Comparison of ENCODE assay signal across 19 mouse cellular contexts in the genomic region with DNA sequence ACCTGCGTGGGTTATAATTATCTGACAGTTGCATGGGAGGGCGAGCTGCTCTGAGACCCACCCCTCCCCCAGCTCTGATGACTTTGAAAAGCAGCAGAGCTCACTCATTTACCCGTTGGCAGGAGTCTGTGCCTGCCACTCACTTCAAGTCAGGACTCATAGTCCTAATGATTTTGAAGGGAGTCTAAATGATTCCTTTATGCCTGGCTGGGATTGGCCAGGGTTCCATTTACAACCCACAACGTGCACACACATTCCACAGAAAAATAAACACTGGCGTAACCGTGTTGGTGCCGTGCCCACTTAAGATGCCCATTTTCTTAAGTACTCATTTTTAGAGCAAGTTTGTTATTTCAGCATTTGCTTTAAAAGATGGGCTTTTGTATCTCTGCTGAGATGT.
A peak's percentile ranks its signal among the peaks of the same experiment; 100 is the strongest.
DNase-seq lines count a peak whose midpoint lies in the region; ATAC-seq and TF ChIP-seq lines count a peak whose summit lies in the region.
"Had no signal": no experiment of that assay in that cellular context is flagged by ENCODE, and none has a peak within 500 bp of the region (broad histone marks: within the 10 kb centered on the region; RNA-seq: fewer than 3 reads in every experiment).

No protein-coding gene starts in this region.

- H3K4me3 ChIP-seq in limb, embryonic 12.5 days (replicated peaks) = no peak overlapping the region
- no peak overlapping the region for H3K4me3 ChIP-seq in limb, embryonic 10.5 days
- no peak overlapping the region for H3K4me3 ChIP-seq in embryonic facial prominence, embryonic 14.5 days (ENCODE audit: low read depth, low read length)
- H3K4me3 ChIP-seq in lung, embryonic 14.5 days (ENCODE audit: low read depth, low read length) = no peak overlapping the region
- H3K4me3 ChIP-seq: megakaryocyte, embryonic 14.5 days had no signal

- H3K9me3 ChIP-seq in limb, embryonic 12.5 days = no peaks in the 10 kb centered on the region
- no peaks in the 10 kb centered on the region for H3K9me3 ChIP-seq in limb, embryonic 10.5 days (replicated peaks)
- H3K9me3 ChIP-seq in embryonic facial prominence, embryonic 14.5 days (ENCODE audit: control insufficient read depth, low read length) = no peaks in the 10 kb centered on the region
- no peaks in the 10 kb centered on the region for H3K9me3 ChIP-seq in lung, embryonic 14.5 days (ENCODE audit: low read depth, low read length)

- H3K27me3 ChIP-seq in limb, embryonic 12.5 days = no peaks in the 10 kb centered on the region
- no peaks in the 10 kb centered on the region for H3K27me3 ChIP-seq in limb, embryonic 10.5 days (ENCODE audit: low read depth, poor library complexity, severe bottlenecking)
- no peaks in the 10 kb centered on the region for H3K27me3 ChIP-seq in embryonic facial prominence, embryonic 14.5 days (replicated peaks; ENCODE audit: control insufficient read depth, insufficient read depth, low read length)
- no peaks in the 10 kb centered on the region for H3K27me3 ChIP-seq in lung, embryonic 14.5 days (ENCODE audit: insufficient read depth, low read length)
- H3K27me3 ChIP-seq: CH12.LX, Patski had no signal

- H3K4me1 ChIP-seq in limb, embryonic 12.5 days (replicated peaks) = peaks cover 17% of the 10 kb centered on the region
- no peaks in the 10 kb centered on the region; the same call in 1 of the 2 replicates for H3K4me1 ChIP-seq in limb, embryonic 10.5 days
- peaks cover 12% of the 10 kb centered on the region for H3K4me1 ChIP-seq in embryonic facial prominence, embryonic 14.5 days (ENCODE audit: control insufficient read depth, insufficient read depth, low read length)
- H3K4me1 ChIP-seq in lung, embryonic 14.5 days (ENCODE audit: insufficient read depth) = peaks cover 17% of the 10 kb centered on the region

- no peaks in the 10 kb centered on the region for H3K36me3 ChIP-seq in limb, embryonic 12.5 days
- no peaks in the 10 kb centered on the region for H3K36me3 ChIP-seq in limb, embryonic 10.5 days
- H3K36me3 ChIP-seq in embryonic facial prominence, embryonic 14.5 days (ENCODE audit: control insufficient read depth, insufficient read depth, low read length) = no peaks in the 10 kb centered on the region
- H3K36me3 ChIP-seq in lung, embryonic 14.5 days (ENCODE audit: insufficient read depth) = no peaks in the 10 kb centered on the region

- H3K27ac ChIP-seq in limb, embryonic 12.5 days = peak overlapping the region; percentile 41
- H3K27ac ChIP-seq in limb, embryonic 10.5 days = no peak overlapping the region
- peak overlapping the region; percentile 84 for H3K27ac ChIP-seq in embryonic facial prominence, embryonic 14.5 days (replicated peaks; ENCODE audit: low read depth, low read length)
- H3K27ac ChIP-seq in lung, embryonic 14.5 days (ENCODE audit: low read depth) = peak overlapping the region; percentile 18; the same call in 1 of the 2 replicates

- H3K9ac ChIP-seq in limb, embryonic 12.5 days (replicated peaks) = no peak overlapping the region
- no peak overlapping the region for H3K9ac ChIP-seq in embryonic facial prominence, embryonic 14.5 days (ENCODE audit: low read depth, low read length)
- no peak overlapping the region for H3K9ac ChIP-seq in lung, embryonic 14.5 days

- no peak for DNase-seq in limb, embryonic 10.5 days (ENCODE audit: low spot score)
- peak; percentile 88 for DNase-seq in embryonic facial prominence, embryonic 14.5 days (ENCODE audit: low spot score)
- DNase-seq in lung, embryonic 14.5 days = peak; percentile 58
- no peak for DNase-seq in left cerebral cortex, adult 11 months (ENCODE audit: low spot score)
- DNase-seq: adrenal gland, adult 2 months; cerebellum, adult 9-10 months; gastrocnemius, postnatal 36 days; heart, postnatal 10 days; kidney, adult 18-20 months; kidney, postnatal 36 days; layer of hippocampus, postnatal 36 days; spleen, adult 18-20 months had no signal

- WGBS in limb, embryonic 12.5 days = 42% methylated on average over 7 of the region's 7 CpGs
- 61% methylated on average over 7 of the region's 7 CpGs for WGBS in limb, embryonic 10.5 days
- 25% methylated on average over 7 of the region's 7 CpGs for WGBS in embryonic facial prominence, embryonic 14.5 days
- 18% methylated on average over 7 of the region's 7 CpGs for WGBS in lung, embryonic 14.5 days

- no peak for ATAC-seq in limb, embryonic 12.5 days (ENCODE audit: insufficient number of reproducible peaks, insufficient read depth, low FRiP score, low TSS enrichment, low read depth)
- peak; percentile 87 for ATAC-seq in embryonic facial prominence, embryonic 14.5 days (ENCODE audit: low read depth)
- ATAC-seq in lung, embryonic 14.5 days (ENCODE audit: insufficient read depth) = no peak
- ATAC-seq in megakaryocyte, adult 5-6 weeks (ENCODE audit: poor library complexity, severe bottlenecking) = no peak
- ATAC-seq in erythroid progenitor cell, adult 5-6 weeks (replicated peaks; ENCODE audit: low FRiP score, poor library complexity, severe bottlenecking) = no peak
- ATAC-seq: hindbrain, embryonic 16.5 days; Patski had no signal

- TF ChIP-seq CTCF in lung, embryonic 14.5 days (IDR thresholded peaks at IDR 0.05; ENCODE audit: low read depth) = no peak

- H3K4me2 ChIP-seq in limb, embryonic 12.5 days = no peak overlapping the region
- peak overlapping the region; percentile 31 for H3K4me2 ChIP-seq in embryonic facial prominence, embryonic 14.5 days (ENCODE audit: low read depth, low read length)
- H3K4me2 ChIP-seq in lung, embryonic 14.5 days = peak overlapping the region; percentile 33; the same call in 1 of the 2 replicates

Comparison
In these comparisons a context has a peak if more than half of its experiments do, and no peak if none do; other contexts are left out.
1. DNase-seq: peak in embryonic facial prominence, embryonic 14.5 days (single experiment) and lung, embryonic 14.5 days (single experiment); none in limb, embryonic 10.5 days (single experiment) and left cerebral cortex, adult 11 months (single experiment).